Mouse (Mus musculus) E14TG2a.4 (cell line): ENCODE results near the gene Cyp2e1.

ENCODE experiments used
- CTCF ChIP-seq: conservative IDR thresholded peaks from 2 replicates; pipeline ENCODE4 v1.5.1; 2014; ENCODE audit warnings: low read length
- NANOG ChIP-seq: IDR thresholded peaks from 2 replicates; pipeline ENCODE4 v1.6.1; 2014; ENCODE audit warnings: borderline replicate concordance, low read length, mixed read lengths

DNA sequence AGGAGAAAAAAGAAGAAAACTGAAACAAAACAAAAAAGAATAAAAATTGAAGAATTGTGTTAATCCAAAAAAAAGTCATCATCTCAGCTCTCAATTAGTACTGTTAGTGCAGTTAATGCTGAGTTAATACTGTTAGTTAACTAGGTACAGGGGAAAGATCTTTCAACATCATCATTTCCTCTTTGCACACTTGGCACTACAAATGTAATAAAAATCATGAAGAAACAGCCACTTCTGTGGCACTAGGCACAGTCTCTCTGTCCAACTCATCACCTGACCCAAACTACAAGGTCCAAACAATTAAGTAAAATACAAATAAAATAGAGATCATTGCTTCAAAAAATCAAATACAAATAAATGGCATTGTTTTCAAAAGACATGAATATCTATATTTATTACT, 2.9 kb upstream of the Cyp2e1 start:
- TF ChIP-seq CTCF (no peak), NANOG (no peak)
